Mouse (Mus musculus): ENCODE measurements around the gene Stat5b. TPM values are rescaled to one million over a fixed set of nuclear protein-coding genes. Genes with fewer than 3 reads are reported as not detected.

Gene Stat5b
- polyA plus RNA-seq, 1 experiment, result 33.2 TPM

- H3K4me3 ChIP-seq (ENCODE audit: extremely low read depth, insufficient read depth, insufficient read length), result peak overlapping the region; percentile 77; the same call in 1 of the 2 replicates
- peaks cover 3% of the 10 kb centered on the region; the same call in 1 of the 2 replicates for H3K4me1 ChIP-seq (ENCODE audit: control insufficient read depth, insufficient read depth, insufficient read length)
- DNase-seq (ENCODE audit: low read depth in 1 of 2, low spot score in 2 of 2), result no peak
- no peak for TF ChIP-seq POLR2A (IDR thresholded peaks at IDR 0.05; ENCODE audit: low read depth, low read length)
- no peak for TF ChIP-seq CTCF (IDR thresholded peaks at IDR 0.05; ENCODE audit: extremely low read depth, insufficient read depth, insufficient read length, insufficient replicate concordance)
- peaks cover 4% of the 10 kb centered on the region; the same call in 1 of the 2 replicates for H3K36me3 ChIP-seq (ENCODE audit: control insufficient read depth, insufficient read depth, low read length)
- no peaks in the 10 kb centered on the region for H3K27me3 ChIP-seq (ENCODE audit: control insufficient read depth, insufficient read depth, low read length)
- no peak overlapping the region for H3K27ac ChIP-seq (ENCODE audit: insufficient read depth, low read length)
- 63% methylated on average over 6 of the region's 6 CpGs for WGBS
Observed at GRCm38 (mm10) chr11:100769980-100770379, 80.5 kb downstream of the Stat5b start.

- no peak overlapping the region for H3K4me3 ChIP-seq (ENCODE audit: extremely low read depth, insufficient read depth, insufficient read length)
- no peak for DNase-seq (ENCODE audit: low read depth in 1 of 2, low spot score in 2 of 2)
- WGBS, result 91% methylated on average over 5 of the region's 5 CpGs
- no peak for TF ChIP-seq POLR2A (IDR thresholded peaks at IDR 0.05; ENCODE audit: low read depth, low read length)
- no peak for TF ChIP-seq CTCF (IDR thresholded peaks at IDR 0.05; ENCODE audit: extremely low read depth, insufficient read depth, insufficient read length, insufficient replicate concordance)
- no peaks in the 10 kb centered on the region for H3K27me3 ChIP-seq (ENCODE audit: control insufficient read depth, insufficient read depth, low read length)
- peaks cover 3% of the 10 kb centered on the region; the same call in 1 of the 2 replicates for H3K4me1 ChIP-seq (ENCODE audit: control insufficient read depth, insufficient read depth, insufficient read length)
- no peak overlapping the region for H3K27ac ChIP-seq (ENCODE audit: insufficient read depth, low read length)
- peaks cover 4% of the 10 kb centered on the region; the same call in 1 of the 2 replicates for H3K36me3 ChIP-seq (ENCODE audit: control insufficient read depth, insufficient read depth, low read length)
Observed at GRCm38 (mm10) chr11:100767871-100768270, 82.7 kb downstream of the Stat5b start.

- Histone ChIP-seq H3K4me3 (ENCODE audit: extremely low read depth, insufficient read depth, insufficient read length) (no peak overlapping the region), H3K36me3 (ENCODE audit: control insufficient read depth, insufficient read depth, low read length) (peaks cover 4% of the 10 kb centered on the region; the same call in 1 of the 2 replicates), H3K4me1 (ENCODE audit: control insufficient read depth, insufficient read depth, insufficient read length) (peaks cover 7% of the 10 kb centered on the region; the same call in 1 of the 2 replicates), H3K27me3 (ENCODE audit: control insufficient read depth, insufficient read depth, low read length) (no peaks in the 10 kb centered on the region), H3K27ac (ENCODE audit: insufficient read depth, low read length) (no peak overlapping the region)
- no peak for DNase-seq (ENCODE audit: low read depth in 1 of 2, low spot score in 2 of 2)
- TF ChIP-seq CTCF (IDR thresholded peaks at IDR 0.05; ENCODE audit: extremely low read depth, insufficient read depth, insufficient read length, insufficient replicate concordance) (no peak), POLR2A (IDR thresholded peaks at IDR 0.05; ENCODE audit: low read depth, low read length) (no peak)
- 87% methylated on average over 9 of the region's 9 CpGs for WGBS
Observed at GRCm38 (mm10) chr11:100766726-100767125, 83.8 kb downstream of the Stat5b start.

- WGBS, result 90% methylated on average over 7 of the region's 7 CpGs
- Histone ChIP-seq H3K4me3 (ENCODE audit: extremely low read depth, insufficient read depth, insufficient read length) (peak within 1 kb of the TSS; percentile 56; the same call in 1 of the 2 replicates), H3K36me3 (ENCODE audit: control insufficient read depth, insufficient read depth, low read length) (0 out of 2 replicates have a peak, but pooled peaks cover 2% of the 10 kb centered on the region), H3K27me3 (ENCODE audit: control insufficient read depth, insufficient read depth, low read length) (no peaks in the 10 kb centered on the region; the same call in 1 of the 2 replicates), H3K4me1 (ENCODE audit: control insufficient read depth, insufficient read depth, insufficient read length) (peaks cover 17% of the 10 kb centered on the region), H3K27ac (ENCODE audit: insufficient read depth, low read length) (no peak within 1 kb of the TSS)
- TF ChIP-seq POLR2A (IDR thresholded peaks at IDR 0.05; ENCODE audit: low read depth, low read length), result no peak
- no peak for DNase-seq (ENCODE audit: low read depth in 1 of 2, low spot score in 2 of 2)
Observed at GRCm38 (mm10) chr11:100762831-100763230, 87.7 kb downstream of the Stat5b start, which contains the start of gene Hcrt. TSS of gene Hcrt (minus strand) at chr11:100762931.

GRCm38 (mm10) chr11:100761547-100762045 lies 88.9 kb downstream of the Stat5b start:
- Histone ChIP-seq H3K36me3 (ENCODE audit: control insufficient read depth, insufficient read depth, low read length) (0 out of 2 replicates have a peak, but pooled peaks cover under 1% of the 10 kb centered on the region), H3K27ac (ENCODE audit: insufficient read depth, low read length) (no peak overlapping the region), H3K27me3 (ENCODE audit: control insufficient read depth, insufficient read depth, low read length) (no peaks in the 10 kb centered on the region; the same call in 1 of the 2 replicates), H3K4me1 (ENCODE audit: control insufficient read depth, insufficient read depth, insufficient read length) (peaks cover 17% of the 10 kb centered on the region), H3K4me3 (ENCODE audit: extremely low read depth, insufficient read depth, insufficient read length) (peak overlapping the region; percentile 56)
- TF ChIP-seq POLR2A (IDR thresholded peaks at IDR 0.05; ENCODE audit: low read depth, low read length) (no peak), CTCF (IDR thresholded peaks at IDR 0.05; ENCODE audit: extremely low read depth, insufficient read depth, insufficient read length, insufficient replicate concordance) (peak; percentile 46; the same call in 1 of the 2 replicates)
- whole genome bisulfite sequencing, result 2% methylated on average over 27 of the region's 27 CpGs
- DNase-seq (ENCODE audit: low read depth in 1 of 2, low spot score in 2 of 2), result peak; percentile 69 to 70

GRCm38 (mm10) chr11:100759611-100760233 lies 90.8 kb downstream of the Stat5b start, which contains the start of gene Kcnh4:
TSS of gene Kcnh4 (minus strand) at chr11:100759942.
- 0 out of 2 replicates have a peak, but pooled peaks have one; percentile 5 for TF ChIP-seq CTCF (IDR thresholded peaks at IDR 0.05; ENCODE audit: extremely low read depth, insufficient read depth, insufficient read length, insufficient replicate concordance)
- no peak for TF ChIP-seq POLR2A (IDR thresholded peaks at IDR 0.05; ENCODE audit: low read depth, low read length)
- Histone ChIP-seq H3K4me1 (ENCODE audit: control insufficient read depth, insufficient read depth, insufficient read length) (peaks cover 17% of the 10 kb centered on the region), H3K4me3 (ENCODE audit: extremely low read depth, insufficient read depth, insufficient read length) (peak within 1 kb of the TSS; percentile 52), H3K27ac (ENCODE audit: insufficient read depth, low read length) (no peak within 1 kb of the TSS), H3K27me3 (ENCODE audit: control insufficient read depth, insufficient read depth, low read length) (no peaks in the 10 kb centered on the region; the same call in 1 of the 2 replicates), H3K36me3 (ENCODE audit: control insufficient read depth, insufficient read depth, low read length) (no peaks in the 10 kb centered on the region)
- DNase-seq (ENCODE audit: low read depth in 1 of 2, low spot score in 2 of 2), result peak; percentile 73 to 76
- under 1% methylated on average over 50 of the region's 51 CpGs for WGBS

Measured in spleen, adult 2 months (tissue).